Mouse (Mus musculus): ENCODE measurements around the gene Lin7b. TPM values are rescaled to one million over a fixed set of nuclear protein-coding genes. Genes with fewer than 3 reads are reported as not detected.

Lin7b gene
- polyA plus RNA-seq (2017; shearing (Covaris generic)), result not detected

DNA sequence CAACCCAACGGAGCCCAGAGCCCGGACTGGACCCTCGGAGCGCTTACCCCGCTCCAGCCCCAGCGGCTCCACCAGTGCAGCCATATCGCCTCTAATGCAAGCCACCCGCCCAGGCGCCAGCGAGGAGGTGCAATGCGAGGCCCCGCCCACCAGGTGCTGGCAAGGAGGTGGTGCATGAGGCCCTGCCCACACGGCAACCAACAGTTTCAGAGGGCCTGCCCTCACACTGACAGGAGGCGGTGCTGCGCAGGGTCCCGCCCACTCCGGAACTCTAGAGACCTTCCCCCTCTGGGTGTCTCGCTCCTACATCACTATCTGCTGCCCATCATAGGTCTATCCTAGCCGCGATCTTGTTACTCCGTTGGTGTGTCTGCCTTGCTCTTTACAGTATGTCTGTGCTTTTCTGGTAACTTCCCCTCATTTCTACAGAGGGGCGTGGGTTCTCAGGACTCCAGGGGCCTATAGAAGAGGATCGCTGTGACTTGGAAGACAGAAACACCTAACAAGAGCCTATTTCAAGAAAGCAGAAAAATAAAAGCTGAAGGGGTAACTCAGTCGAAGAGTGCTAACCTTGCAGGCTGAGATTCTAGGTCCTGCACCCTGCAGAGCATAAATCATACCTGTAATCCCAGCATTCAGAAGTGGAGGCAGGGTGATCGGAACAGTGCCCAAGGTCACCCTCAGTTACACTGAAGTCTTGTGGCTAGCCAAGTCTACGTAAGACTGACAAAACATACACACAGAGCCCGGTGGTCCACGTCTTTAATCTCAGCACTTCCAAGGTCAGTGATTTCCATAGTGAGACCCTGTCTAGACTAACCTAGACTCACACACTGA, at the start of gene Lin7b:
Lin7b (minus strand) TSS at position 109 of the 837 bp plus-strand sequence.
- peak; percentile 68 for ATAC-seq

DNA sequence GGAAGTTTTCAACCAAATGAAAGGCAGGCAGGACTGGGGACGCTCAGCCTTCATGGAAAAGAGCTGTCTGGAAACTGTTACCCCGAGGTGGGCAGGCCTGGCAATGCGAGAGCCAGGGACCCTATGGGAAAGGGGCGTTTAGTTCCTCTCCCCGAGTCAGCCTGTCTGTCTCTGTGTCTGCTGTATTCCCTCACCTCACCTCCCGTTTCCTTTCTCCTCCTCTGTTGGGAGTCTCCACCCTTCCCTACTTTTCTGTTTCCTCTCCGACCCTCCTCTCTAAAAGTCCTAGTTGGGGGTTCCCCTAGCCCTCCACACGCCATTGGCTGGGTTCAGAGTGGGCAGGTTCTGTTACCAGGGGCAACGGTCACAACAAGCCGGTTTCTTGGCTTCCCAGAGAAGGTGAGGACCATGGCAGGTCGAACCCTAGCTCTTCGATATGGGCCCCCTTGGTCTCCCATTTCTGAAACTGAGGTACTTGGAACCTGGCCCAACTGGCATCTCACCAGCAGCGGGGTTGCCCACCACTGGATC, 47.6 kb upstream of the Lin7b start:
- no peak for ATAC-seq

DNA sequence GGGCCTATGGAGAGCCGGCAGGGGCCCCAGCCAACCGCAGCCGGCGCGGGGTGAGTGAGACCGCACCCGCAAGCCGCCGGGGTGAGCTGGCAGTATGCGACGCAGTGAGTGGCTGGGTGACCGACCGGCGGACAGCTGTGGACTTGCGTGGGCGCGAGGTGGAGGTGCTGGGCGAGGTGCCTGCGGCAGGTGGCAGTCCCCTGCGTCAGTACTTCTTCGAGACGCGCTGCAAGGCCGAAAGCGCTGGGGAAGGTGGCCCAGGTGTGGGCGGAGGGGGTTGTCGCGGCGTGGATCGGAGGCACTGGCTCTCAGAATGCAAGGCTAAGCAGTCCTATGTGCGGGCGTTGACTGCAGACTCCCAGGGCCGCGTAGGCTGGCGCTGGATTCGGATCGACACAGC, 45.3 kb upstream of the Lin7b start:
- peak; percentile 36 for ATAC-seq

DNA sequence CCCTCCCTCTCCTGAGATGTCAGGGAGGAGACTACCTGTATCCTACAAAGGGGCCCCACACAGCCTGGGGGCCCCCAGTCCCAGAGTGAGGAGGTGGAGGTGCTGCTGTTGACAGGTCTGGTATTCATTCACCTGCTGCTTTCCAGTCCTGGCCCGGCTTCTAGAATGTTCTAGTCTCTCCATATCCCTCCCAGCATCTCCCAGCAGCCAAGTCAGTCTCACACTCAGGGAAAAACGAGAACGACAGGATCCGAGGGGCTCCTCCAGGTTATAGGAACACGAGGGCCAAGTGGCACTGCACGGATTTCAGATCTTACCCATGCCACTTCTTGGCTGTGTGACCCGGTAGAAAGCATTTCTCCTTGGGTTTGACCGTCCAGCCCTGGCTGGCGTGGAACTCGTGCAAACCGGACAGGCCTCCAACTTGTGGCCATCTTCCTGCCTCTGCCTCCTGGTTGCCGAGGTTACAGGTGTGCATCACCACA, 44.4 kb upstream of the Lin7b start:
- no peak for ATAC-seq

DNA sequence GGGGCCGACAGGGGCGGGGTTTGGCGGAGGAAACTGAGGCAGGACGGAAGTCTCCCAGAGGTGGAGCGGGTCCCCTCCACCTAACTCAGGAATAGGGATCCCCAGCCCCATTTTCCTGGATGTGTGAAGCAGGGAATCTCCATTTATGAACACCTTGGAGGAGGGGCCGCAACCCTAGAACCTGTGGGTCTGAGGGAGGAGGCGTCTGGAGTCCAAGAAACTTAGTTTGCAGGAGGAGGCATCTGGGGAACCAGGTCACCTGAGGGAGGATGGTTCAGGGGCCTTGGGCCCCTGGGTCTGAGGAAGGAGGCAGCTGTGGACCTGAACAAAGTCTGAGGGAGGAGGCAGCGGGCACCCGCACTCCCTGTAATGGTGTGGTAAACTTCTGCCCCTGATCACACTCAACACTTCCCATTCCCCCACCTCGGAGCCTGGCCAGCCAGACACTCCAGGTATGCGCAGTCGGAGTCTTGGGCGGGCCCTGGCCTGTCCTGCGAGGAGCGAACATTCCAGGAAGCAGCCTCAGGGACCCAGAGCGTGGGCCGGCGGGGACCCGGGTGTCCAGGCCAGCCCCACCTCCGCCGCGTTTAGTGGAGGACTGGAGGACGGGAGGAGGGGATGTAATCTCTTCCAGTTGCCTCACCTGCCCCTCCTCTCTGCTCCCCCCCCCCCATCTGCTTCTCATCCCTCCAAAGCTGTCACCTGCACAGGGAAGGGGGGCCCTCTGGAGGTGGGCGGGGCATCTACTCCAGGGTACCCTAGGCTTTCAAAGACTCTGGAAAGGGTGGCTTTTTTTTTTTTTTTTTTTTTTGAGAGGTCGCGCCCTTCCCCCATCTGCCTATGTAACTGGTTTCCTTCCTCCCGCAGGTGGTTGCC, 43.7 kb upstream of the Lin7b start:
- ATAC-seq, result no peak

DNA sequence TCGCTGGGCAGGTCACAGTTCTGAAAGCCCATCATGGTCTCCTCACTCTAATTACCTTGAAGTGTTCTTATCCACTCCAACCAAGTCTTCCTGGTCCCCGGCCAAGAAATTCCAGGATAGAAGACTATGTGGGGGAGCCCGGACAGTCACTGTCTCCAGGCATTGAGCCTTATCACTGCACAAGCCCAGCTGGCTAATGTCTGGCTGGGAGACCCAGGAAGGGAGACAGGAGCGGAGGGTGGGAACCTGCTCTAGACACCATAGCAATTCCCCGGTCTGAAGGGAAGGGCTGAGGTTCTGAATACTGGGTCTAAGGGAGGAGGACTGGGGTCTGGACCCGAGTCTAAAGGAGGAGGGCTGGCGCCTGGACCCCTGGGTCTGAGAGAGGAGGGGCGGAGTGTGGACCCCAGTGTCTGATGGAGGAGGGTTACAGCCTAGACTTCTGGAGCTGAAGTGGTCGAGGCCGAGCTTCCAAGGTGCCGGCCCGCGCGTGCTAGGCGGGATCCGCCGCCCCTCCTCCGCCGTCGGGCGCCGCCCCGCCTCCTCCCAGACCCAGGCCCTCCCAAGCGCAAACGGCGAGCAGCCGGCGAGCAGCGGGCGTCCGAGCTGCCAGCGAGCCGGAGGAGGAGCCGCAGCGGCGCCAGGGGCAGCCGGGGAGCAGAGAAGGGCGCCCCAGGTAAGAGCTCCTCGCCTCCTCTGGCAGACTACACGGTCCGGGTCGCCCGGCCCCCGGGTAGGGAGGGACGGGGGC, 42.9 kb upstream of the Lin7b start, which contains the start of gene Ntf5:
Ntf5 (plus strand) TSS at position 583 of the 751 bp plus-strand sequence.
- no peak for ATAC-seq

DNA sequence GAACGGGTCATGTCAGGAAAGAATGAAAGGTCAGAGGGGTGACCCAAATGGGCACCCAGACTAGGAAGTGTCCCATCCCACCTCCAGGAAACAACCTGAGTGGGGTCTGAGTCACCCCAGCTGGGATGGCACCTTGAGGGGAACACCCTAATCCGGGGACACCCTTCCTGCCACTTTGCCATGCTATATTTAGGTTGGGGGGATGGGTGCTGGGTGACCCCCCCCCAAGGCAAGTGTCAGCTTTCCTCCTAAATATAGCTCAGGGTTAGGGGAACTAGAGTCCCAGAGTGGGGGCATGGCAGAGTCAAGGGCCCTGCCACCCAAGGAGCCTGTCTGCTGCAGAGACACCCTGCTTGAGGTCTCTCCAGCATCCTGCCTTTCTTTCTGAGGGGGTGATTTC, 42.0 kb upstream of the Lin7b start:
- no peak for ATAC-seq

DNA sequence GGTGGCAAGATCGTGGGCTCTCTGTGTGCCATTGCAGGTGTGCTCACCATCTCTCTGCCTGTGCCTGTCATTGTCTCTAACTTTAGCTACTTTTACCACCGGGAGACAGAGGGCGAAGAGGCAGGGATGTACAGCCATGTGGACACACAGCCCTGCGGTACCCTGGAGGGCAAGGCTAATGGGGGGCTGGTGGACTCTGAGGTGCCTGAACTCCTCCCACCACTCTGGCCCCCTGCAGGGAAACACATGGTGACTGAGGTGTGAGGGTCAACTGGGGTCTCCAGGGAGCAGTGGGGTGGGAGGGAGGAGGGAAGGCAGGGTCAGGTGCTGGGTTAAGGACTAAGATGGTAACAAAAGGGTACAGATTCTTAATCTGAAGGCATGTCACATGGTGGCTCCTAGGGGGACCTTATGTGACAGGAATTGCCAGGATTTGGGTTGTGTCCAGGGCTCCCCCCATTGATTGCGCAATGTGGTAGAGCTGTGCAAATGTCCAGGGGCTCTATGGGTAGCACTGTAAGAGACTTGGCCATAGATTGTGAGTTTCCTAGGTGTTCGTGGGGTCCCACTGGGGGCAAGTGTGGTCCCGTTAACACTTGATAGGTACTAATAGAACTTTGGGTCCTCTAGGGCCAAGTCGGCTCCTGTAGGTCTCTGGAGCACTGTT, 39.2 kb upstream of the Lin7b start:
- ATAC-seq, result no peak

DNA sequence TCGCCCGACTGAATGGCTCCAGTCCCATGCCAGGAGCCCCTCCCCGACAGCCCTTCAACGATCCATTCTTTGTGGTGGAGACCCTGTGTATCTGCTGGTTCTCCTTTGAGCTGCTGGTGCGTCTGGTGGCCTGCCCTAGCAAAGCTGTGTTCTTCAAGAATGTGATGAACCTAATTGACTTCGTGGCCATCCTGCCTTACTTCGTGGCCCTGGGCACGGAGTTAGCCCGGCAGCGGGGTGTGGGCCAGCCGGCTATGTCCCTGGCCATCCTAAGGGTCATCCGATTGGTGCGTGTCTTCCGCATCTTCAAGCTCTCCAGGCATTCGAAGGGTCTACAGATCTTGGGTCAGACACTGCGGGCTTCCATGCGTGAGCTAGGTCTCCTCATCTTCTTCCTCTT, 38.6 kb upstream of the Lin7b start:
- ATAC-seq, result no peak

DNA sequence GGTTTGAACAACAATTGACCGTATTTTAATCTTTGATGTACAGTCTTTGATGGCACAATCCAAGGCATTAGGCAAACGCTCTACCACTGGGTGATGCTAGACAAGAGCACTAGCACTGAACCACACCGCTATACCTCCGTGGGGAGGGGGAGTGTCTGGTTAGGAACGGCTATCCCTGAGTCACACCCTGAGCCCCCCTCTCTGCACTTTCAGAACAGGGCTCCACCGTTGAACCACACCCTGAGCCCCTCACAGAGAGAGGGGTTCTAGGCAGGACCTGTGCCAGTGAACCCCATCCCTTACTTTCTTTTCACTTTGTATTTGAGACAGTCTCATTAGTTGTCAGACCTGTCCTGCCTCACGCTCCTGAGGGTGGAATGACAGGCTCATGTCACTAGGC, 38.0 kb upstream of the Lin7b start:
- no peak for ATAC-seq

DNA sequence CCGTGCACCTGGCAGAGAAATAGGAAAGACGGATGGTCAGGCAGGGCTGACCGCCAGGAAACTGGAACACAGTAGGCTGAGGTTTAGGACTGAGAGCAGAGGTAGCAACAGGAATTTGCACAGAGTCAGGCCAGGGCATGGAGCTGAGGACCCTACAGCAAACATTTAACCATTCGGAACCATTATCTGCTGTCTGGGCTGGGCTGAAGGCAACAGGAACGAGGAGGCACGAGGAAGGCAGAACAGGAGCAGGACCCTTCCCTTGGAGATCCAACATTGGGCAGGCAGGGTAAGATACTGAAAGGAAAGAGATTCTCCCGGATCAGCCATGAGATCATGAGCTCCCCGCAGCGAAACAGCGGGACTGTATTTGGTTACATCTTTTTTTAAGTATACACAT, 37.5 kb upstream of the Lin7b start:
- no peak for ATAC-seq

DNA sequence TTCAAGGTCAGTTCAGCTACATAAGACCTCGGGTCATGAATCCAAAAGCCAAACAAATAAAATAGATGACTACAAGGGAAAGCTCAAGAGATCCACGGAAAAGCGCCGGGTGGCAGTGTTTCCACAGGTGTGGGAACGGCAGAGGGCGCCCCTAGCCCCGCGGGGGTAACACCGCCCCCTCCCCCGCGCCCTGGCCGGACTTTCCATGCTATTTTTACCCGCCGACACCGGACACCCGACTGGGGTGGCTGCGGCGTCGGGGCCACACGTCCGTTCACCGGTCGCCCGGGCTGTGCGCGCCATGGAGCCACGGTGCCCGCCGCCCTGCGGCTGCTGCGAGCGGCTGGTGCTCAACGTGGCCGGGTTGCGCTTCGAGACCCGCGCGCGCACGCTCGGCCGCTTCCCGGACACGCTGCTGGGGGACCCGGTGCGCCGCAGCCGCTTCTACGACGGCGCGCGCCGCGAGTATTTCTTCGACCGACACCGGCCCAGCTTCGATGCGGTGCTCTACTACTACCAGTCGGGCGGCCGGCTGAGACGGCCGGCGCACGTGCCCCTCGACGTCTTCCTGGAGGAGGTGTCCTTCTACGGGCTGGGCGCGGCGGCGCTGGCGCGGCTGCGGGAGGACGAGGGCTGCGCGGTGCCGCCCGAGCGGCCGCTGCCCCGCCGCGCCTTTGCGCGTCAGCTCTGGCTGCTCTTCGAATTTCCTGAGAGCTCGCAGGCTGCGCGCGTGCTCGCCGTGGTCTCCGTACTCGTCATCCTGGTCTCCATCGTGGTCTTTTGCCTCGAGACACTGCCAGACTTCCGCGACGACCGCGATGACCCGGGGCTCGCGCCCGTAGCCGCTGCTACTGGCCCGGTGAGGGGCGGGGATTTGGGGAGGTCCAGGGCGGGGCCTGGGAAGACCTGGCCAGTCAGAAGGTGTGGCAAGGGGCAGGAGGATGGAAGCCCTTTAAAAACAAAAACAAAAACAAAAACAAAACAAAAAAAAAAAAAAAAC, 36.1 kb upstream of the Lin7b start:
- ATAC-seq, result no peak

DNA sequence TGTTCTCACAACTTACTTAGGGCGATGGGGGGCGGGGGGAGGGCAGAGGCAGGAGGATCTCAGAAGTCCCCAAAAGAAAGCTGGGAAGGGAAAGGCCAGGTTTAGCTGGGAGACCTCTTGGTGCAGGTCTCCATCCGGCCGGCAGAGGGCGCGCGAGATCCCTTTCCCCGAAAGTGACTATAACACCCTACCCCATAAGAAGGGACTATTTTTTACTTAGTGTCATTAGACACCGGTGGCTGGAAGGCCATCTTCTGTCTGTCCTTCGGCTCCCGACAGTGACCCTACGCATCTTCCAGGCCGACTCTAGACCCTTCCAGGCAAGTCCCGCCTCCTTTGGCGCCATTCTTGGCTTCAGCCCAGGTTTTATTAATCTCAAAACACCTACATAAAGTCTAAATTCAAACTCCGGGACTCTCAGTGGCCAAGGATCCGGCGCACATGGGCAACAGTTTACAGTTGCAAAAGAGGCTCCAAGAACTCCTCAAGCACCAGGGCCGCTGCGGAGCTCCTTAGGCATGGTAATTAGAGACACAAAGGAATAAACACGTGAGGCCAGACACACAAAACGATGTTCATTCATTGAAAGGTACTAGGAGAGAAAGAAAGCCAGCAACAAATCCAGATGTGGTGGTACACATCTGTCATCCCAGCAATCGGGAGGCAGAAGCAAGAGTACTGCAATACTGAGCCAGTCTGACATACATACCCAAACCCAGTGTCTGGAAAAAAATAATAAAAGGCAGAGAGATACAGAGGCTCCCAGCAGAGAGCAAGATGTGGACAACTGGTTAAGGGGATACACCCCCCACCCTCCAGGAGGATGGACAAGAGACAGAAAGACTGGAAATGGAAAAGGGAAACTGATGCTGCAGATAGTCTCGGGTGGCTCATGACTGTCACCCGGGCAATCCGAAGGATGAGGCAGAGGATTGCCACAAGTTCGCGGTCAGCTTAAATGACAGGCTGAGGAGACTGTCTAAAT, 35.0 kb upstream of the Lin7b start, which contains the start of gene Kcna7:
Kcna7 (plus strand) TSS at position 563 of the 985 bp plus-strand sequence.
- ATAC-seq, result no peak

DNA sequence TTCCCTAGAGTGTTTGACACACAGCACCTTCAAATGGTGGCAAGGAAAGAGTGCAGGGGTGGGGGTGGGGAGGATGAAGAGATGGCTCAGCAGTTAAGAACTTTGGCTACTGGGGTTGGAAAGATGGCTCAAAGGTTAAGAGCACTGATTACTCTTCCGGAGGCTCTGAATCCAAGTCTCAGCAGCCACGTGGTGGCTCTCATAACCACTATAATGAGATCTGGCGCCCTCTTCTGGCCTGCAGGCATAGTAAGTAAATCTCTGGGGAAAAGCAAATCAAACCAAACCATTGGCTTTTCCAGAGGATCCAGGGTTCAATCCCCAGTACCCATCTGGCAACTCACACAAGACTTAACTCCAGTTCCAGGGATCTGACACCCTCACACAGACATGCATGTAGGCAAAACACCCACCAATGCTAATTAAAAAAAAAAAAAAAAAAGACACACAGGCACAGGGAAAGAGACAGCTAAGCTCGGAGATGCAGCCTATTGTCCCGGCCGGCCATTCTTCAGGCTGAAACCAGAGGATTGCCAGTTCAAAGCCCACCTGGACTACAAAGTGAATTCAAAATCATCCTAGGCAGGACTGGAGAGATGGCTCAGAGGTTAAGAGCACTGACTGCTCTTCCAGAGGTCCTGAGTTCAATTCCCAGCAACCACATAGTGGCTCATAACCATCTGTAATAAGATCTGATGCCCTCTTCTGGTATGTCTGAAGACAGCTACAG, 33.3 kb upstream of the Lin7b start:
- peak; percentile 78 for ATAC-seq

DNA sequence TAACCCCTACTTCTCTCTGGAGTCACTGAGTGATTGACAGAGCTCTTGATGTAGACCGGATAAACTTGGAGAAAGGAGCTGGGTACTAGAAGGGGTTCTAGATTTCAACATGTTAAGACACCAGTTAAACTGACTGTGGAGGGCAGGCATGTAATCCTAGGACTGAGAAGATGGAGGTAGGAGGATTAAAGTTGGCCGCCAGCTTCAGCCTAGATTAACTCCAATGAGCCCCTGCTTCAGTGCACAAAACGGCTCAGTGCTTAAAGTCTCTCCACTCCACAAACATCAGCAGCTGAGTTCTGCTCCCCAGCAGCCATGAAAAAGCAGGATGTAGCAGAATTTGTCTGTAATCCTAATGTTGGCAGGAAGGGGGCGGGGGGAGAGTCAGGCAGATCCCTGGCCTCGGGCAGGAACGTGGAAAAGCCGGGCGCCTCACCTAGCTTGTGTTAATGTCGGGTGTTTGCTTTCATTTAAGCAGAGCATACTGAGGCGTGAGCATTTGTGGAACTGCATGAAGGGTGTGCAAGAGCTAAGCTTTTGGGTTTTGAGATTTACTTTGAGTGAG, 31.2 kb upstream of the Lin7b start:
- ATAC-seq, result no peak

DNA sequence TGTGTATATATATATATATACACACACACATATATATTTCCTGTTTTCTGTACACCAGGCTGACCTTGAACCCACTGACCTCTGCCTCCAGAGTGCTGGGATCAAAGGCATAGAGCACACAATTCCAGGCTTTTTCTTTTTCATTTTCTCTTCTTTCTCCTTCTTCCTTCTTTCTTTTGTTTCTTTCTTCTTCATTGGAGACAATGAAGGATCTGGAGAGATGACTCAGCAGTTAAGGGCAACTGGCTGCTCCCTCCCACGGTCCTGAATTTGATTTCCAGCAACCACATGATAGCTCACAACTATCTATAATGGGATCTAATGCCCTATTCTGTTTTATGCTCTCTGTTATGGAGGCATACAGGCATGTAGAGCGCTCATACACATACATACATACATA, 26.4 kb upstream of the Lin7b start:
- no peak for ATAC-seq

DNA sequence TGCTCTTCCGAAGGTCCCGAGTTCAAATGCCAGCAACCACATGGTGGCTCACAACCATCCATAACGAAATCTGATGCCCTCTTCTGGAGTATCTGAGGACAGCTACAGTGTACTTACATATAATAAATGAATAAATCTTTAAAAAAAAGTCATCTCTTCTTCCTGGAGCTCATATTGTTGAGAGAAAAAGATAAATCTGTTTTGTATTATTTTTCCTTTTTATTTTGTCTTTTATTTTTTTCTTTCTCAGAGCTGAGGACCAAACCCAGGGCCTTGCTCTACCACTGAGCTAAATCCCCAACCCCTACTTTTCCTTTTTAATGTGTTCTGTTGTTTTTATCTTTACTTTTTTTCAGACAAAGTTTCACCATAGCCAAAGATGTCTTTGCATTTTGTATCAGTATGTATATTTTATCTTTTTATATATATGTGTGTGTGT, 26.0 kb upstream of the Lin7b start:
- ATAC-seq, result peak; percentile 26

All from activated CD4-positive, CD25-positive, alpha-beta regulatory T cell, adult 4 months (primary cell).